Mouse (Mus musculus): Measurements from ENCODE around the gene Bmp10. TPM values are rescaled to one million over a fixed set of nuclear protein-coding genes. Genes with fewer than 3 reads are reported as not detected.

Bmp10 gene
- not detected in 2 replicates for polyA plus RNA-seq (2012; ENCODE audit: low replicate concordance)

DNA sequence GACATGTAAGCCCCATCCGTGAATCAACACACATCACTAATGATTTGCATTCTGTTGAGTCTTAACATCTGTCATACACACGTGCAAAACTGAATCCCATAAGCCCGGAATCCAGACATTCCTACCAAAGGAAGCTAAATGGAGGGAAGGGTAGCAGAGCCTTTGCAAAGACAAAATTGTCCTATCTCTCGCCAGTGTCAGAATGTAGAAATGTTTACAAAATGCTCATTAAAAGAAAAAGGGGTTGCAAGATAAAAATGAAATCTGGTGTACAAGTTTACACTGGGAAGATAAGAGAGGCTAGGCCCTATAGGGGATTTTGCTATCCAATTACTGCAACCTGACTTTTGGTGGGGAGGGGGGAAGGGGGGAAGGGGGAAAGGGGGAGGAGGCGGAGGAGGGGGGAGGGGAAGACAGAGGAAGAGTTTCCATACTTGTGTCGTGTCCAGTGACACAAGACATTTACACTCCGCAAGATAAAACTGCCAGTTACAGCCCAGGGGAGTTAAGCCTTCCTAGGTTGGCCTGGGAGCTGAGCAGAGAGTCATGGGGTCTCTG is at the start of gene Bmp10:
Bmp10 (plus strand) TSS at position 508 of the 558 bp plus-strand sequence.

DNA sequence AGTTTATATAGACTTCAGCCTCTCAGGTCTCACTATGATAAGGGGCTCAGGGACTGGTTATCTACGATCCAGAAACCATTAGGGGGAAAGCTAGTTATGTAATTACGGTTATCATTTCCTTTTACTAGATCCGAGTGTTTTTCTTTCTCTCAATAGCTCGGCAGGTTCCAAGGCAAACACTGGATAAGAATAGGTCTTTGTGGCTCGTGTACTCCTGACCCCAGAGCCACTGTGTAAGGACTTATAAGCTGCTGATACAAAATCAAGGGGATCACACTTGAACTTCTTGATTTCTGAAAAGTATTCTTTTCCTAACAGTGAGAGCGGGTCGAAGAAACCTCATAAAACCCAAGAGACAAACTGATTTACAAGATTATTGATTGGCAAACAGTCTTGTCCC is 39.9 kb upstream of the Bmp10 start, which contains the start of gene Gkn3:
Gkn3 (minus strand) TSS at position 59 of the 400 bp plus-strand sequence.

Other genes with a start within 250 kb of the Bmp10 start
- gene Antxr1, start 93.2 kb upstream of the Bmp10 start, polyA plus RNA-seq (2012; ENCODE audit: low replicate concordance) = 0.07 and 0.28 TPM in 2 replicates
- not detected in 2 replicates for gene Gkn1, start 78.1 kb upstream of the Bmp10 start, polyA plus RNA-seq (2012; ENCODE audit: low replicate concordance)
- gene Gkn2, start 55.6 kb upstream of the Bmp10 start, polyA plus RNA-seq (2012; ENCODE audit: low replicate concordance) = not detected in 2 replicates
- not detected in 2 replicates for gene Gkn3, start 40.1 kb upstream of the Bmp10 start, polyA plus RNA-seq (2012; ENCODE audit: low replicate concordance)
- 2.2 and 3.6 TPM in 2 replicates for gene Arhgap25, start 104.3 kb downstream of the Bmp10 start, polyA plus RNA-seq (2012; ENCODE audit: low replicate concordance)
- gene Prokr1, start 161.7 kb downstream of the Bmp10 start, polyA plus RNA-seq (2012; ENCODE audit: low replicate concordance) = 0.57 and 0.87 TPM in 2 replicates
- gene Aplf, start 243.2 kb downstream of the Bmp10 start, polyA plus RNA-seq (2012; ENCODE audit: low replicate concordance) = 6.4 and 10.5 TPM in 2 replicates